Mouse (Mus musculus) heart, postnatal 14 days (tissue): ENCODE data around the gene Gm29276. TPM values are rescaled to one million over a fixed set of nuclear protein-coding genes. Genes with fewer than 3 reads are reported as not detected.
"Not testable (repeated sequence)": the region's sequence is repeated elsewhere in the genome, so short reads cannot be mapped to it uniquely, and the experiment has no call there.

ENCODE experiments used
- DNase-seq, 2 experiments: peaks; one replicate each; pipeline ENCODE4 v3.0.0; 2021 to 2022
- intact Hi-C: fragments of 180-260 bp; cut with DNase I; formaldehyde crosslinking; loops from one replicate; pipeline ENCODE4 v1.15.1; 2025
- long read RNA-seq, 2 experiments: library from polyadenylated mRNA; stranded (forward); transcript quantifications; one replicate each; pipeline ENCODE4 v2.0.0; 2021
- total RNA-seq, 2 experiments: library from RNA; stranded (reverse); gene quantifications; 2 replicates each; pipeline ENCODE4 v1.2.3; 2021

Gene Gm29276
- total RNA-seq = not detected
- long read RNA-seq, experiment 1 = 0 reads
- long read RNA-seq, experiment 2 = 0 reads

- DNase-seq, intact Hi-C loops: not testable (repeated sequence)
Measured at GRCm38 (mm10) chrY:42582150-42582549, at the start of gene Gm29276. Gene Gm29276, minus strand, starts transcription at chrY:42582250.
